Mouse (Mus musculus): ENCODE measurements at regions not wholly inside any gene's neighbourhood (a gene's known extent, or its start where the extent isn't known, plus 50 kb on each side); places are given as distances from the start of the nearest gene placed in this dataset.

DNA sequence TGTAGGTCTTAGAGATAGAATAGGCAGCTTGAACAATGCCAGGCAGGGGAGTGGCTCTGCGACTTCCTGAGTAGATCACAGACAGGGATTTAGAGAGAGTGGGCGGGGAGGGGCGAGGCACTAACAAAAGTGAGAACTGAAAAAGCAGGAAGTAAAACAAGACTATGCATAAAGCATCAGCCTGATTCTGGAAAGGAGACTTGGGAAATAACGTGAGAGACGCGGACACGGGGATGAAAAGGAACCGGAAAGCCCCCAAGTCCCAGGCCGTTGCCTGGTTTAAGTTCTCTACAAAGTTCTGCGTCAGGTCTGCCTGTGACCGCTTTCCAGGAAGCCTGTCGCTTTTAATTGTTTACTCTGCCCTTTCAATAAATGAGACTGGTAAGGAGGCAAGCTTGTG, 86.3 kb downstream of the D16Ertd472e start:
- DNase-seq, result peak; percentile 26

DNA sequence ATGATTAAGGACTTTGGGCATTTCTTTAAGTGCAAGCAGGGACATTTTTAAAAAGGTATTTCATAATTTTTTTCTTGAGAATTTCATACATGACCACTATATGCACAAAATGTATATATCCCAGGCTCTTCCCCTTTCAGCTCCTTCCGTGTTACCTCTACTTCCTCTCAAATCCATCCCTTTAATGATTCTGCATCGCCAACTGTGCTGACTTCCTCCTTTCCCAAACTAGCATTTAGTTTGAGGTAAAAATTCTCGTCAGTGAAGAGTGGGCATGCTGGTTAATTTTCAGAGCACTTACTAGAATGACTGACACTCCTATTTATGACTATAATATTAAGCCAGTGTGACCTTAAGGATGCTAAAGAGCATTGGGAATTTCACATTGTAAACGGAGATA, 86.9 kb downstream of the D16Ertd472e start:
- no peak for DNase-seq

DNA sequence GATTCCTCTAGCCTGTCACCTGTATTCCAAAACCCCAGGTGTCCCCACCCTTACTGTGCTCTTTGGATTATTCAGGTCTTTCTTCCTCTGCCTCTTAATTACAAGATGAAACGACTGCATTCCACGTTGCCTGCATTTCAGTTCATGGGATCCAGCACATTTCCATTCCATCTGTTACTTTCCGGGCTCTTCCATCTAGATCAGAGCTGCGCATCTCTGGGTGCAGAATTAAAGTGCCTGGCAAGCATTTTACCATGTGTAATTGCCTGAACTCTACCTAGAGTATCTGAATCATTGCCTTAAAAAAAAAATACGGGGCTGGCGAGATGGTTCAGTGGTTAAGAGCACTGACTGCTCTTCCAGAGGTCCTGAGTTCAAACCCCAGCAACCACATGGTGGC, 90.0 kb downstream of the D16Ertd472e start:
- no peak for DNase-seq

DNA sequence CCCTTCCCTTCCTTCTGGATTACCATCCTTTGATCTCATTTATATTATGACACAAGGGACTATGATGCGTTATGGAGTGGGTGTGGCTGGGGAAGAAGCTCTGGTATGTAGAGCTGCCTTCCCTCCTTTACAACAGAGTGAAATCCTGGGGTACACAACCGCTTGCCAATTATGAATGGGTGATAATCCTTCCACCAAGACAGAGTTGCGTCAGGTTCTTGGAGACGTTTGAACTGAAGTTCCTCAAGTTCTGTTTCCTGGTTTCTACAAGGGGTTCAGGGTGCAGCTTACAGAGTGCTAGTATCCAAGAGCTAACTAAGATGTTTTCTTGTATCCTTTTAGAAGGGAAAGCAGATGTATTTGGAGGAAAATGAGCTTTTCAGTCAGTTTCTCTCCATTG, 92.2 kb downstream of the D16Ertd472e start:
- no peak for DNase-seq

DNA sequence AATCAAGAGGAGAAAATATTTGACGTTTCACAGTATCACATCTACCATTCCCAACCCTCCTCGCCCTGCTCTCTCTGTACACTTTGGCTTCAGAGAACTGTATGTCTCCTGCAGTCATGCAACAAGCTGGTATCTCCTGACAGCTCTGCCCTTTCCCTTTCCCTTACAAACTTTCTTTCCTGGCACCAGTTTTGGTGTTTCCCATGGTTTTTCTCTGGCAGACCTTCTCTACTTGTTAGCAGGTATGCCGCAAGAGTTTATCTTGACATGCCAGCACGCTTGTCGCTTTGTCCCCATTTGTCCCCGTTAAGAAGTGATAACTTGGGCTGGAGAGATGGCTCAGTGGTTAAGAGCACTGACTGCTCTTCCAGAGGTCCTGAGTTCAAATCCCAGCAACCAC, 94.9 kb downstream of the D16Ertd472e start:
- DNase-seq, result no peak

DNA sequence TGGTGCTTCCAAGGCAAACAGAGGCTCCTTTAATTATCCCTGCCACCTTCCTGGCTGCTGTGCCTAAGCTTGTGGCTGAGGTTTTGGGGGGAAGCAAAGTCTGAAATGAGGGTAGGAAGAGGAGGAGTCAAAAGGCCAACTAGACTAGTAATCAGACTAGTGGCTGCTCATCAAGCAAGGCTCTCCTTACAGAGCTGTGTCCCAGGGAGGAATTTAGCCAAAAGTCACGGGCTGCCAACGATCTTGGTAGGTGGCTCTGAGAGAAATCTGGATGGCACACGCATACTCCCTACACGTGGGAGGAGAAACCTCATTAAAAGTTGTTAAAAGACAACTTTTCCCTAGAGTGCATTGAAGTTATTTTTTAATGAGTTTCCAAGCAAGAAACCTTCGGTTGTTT, 95.4 kb downstream of the D16Ertd472e start:
- peak; percentile 6 for DNase-seq

DNA sequence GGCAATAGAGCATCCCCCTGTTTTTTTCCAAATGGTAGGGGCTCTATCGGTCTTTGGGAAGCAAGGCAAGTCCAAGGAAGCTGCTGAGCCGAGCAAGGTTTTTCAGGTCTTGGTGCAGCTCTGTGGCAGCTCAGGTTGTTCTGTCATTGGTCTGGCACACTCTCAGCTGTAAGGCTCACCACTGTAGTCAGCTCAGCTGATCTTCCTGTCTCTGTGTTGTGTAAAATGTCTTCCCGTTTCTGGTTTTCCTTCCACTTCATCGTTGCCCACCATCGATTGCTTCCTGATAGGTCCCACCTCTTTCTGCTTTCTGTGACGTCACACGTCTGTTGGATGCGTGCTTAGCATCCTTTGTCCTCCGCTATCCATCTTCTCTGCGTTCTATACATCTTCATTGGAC, 96.2 kb downstream of the D16Ertd472e start:
- no peak for DNase-seq

DNA sequence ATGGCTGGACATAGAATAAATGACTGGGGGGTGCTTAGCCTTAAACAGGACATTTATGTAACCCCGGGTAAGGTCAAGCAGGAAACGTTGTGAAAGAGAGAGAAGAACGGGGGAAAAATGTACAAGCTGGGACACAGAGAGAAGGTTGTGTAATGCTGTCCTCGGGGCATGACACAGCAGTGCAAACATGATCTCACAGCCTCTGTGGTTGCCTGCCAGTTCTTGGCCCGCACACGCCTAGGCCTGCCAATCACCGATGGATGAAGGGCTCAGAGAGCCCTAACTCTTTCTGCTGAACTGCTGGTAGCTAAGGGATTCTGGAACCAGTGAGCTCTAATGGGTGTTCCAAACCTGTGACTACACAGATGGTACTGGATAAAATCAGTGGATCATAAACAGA, 96.5 kb upstream of the Btg3 start:
- DNase-seq, result peak; percentile 28

DNA sequence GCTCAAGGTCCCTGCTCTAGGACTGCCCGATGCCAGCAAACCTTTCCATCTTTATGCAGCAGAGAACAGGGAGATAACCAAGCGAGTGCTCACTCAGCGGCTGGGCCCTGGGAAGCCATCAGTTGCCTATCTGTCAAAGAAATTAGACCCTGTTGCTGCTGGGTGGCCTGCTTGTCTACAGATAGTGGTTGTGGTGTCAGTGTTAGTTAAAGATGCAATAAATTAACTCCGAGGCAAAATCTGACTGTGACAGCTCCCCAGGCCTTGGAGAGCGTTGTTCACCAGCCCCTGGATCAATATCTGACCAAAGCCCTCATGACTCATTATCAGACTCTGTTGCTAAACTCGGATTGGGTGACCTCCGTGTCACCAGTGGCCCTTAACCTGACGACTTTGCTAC, 83.0 kb upstream of the Btg3 start:
- no peak for DNase-seq

DNA sequence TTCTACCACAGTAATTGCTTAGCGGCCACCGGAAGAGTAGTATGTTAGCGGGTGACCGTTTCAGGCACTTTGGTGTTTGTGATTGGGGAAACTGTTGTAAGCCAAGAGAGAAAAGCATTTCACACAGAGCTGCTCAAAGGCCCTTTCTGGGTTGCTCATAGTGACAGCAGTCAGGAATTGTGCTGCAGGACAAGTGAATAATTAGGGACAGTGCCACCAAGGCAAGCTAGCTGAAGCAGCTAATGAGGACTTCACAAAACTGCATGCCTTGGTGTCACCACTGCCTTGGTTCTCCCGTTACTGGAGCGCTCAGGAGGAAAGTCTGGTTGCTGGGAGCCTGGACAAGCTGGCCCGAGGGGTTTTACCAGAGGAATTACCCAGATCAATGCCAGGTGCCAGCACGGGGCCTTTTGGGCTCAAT, 80.7 kb upstream of the Btg3 start:
- DNase-seq, result no peak

DNA sequence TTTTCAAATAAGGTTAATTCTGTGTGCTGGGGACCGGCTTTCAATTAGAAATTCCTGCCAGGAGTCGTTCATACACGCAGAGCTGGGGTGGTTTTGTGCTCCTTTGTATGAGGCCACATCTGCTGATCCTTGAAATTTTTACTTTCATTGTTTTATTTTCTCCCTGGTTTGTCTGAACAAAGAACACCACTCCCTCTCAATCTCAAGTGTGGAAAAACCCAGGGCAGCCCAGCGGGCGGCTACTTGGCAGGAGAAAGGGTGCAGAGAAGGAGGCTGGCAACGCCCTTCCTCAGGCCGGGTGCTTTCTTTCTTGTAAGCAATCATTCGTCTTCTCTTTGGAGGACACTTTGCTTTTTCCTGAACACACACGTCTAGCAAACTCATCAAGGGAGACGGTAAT, 79.4 kb upstream of the Btg3 start:
- DNase-seq, result no peak

DNA sequence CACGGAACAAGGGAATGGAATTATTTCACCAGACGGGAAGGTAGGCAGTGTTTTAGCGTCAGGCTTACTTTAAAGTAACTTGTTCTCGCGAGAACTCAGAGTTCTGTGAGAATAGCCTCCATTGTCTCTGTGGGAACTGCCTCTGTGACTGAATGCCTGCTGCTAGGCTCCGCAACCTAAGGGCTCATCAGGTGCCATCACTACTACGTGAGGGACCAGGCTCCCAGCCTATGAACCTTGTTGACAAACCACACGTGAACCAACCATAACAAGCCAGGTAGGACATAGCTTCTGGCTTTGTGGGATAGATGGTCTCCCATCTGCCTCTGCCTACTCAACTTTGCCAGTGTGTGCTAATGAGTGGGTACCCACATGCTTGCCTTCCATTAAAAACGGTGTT, 77.5 kb upstream of the Btg3 start:
- no peak for DNase-seq

DNA sequence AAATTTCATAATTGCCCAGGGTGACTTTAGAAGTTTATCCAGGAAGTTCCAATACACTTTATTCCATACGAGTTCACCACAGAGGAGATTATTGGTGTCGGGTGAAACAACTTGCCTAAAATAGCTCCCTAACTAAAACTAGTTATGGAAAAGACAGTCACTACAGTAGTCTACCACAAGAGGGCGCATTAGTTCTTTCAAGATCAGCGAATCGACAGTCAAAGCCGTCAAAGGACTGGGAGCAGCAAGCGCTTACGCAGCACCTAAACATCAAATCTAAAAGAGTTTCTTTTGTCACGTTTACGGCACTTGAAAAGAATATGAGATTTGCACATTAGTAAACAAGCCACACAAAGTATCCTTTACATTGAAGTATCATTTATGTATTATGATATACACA, 75.3 kb upstream of the Btg3 start:
- DNase-seq, result no peak

DNA sequence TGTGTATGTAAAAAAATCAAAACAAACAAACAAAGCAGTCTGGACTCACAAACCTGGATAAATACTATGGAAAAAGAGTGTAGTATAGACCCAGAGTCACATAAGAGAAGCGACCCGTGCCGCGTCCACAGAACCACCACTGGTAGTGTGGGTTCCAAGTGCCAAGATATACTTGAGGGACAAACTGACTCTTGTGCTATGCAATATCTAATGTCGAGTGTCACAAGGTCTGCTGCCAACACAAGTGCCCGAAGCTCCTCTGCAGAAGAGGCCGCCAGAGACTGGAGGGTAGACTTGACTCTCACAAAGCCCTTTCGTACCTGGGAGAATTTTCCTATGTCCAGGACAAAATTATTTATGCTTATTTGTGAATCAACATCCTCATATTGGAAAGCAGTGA, 74.8 kb upstream of the Btg3 start:
- DNase-seq, result no peak

DNA sequence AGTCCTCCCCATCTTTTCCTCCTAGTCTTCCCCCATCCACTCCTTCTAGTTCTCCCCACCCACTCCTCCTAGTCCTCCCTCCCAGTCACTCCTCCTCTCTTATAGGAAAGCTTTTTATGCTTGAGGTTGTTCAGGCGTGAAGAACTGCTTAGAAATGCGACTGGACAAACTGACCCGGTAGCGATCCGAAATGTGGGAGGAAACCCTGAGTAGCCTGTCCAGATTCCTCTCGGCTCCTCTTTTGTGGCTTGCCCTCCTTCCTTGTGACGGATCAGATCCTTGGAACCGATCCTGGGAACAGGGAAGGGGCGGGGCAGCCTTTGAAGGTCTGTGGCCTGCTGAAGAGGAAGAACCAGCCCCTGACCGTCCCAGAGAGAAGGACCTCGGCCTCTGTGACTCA, 74.3 kb upstream of the Btg3 start:
- no peak for DNase-seq

DNA sequence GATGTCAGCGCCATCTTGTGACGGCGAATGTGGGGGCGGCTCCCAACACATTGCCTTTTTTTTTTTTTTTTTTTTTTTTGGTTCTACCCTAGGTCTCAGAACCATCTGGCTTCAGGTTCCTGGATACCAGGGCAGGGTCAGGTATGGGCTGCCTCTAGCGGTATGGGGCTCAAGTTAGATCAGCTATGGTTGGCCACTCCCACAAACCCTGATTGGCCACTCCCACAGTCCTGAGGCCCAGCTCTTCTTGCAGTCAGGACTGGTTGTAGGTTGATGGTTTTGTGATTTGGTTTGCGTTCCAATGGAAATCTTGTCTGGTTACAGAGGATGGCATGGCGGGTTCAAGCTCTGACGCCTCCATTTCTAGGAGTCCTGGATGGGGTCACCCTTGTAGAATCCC, 72.2 kb upstream of the Btg3 start:
- no peak for DNase-seq

DNA sequence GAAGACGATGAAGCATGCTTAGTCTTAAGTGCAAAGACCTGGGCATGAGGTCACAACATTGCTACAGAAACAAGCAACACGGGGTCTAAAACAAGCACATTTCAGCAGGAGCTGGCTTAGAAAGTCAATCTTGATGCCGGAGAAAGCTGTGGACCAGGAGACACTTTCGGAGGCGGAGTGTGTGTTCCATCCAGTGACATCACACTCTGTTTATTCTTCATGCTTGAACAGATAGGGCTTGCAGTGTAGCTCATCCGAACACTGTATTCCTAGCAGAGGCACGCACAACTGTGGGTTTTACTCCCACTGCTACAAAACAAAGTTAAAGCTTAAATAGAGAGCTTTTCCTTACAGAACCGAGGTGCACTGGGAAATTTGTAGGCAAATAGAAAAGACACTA, 66.3 kb upstream of the Btg3 start:
- DNase-seq, result no peak

DNA sequence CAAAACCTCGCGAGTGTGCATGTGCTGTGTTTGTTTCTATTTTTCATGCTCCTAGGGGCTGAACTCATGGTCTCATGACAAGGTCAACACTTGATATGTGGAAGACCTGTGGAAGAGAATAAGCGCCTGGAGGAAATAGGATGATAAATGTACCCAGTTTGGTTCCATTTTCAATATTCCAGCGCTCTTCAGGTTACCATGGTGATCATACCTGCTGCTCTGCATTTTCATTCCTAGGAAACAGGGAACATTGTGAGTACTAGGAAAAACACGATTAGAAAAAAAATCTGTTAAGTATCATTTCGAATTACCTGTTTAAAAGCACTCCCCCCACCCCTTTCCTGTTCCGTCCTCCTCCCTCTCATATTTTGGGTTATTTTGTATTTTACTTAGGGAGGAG, 65.8 kb upstream of the Btg3 start:
- no peak for DNase-seq

DNA sequence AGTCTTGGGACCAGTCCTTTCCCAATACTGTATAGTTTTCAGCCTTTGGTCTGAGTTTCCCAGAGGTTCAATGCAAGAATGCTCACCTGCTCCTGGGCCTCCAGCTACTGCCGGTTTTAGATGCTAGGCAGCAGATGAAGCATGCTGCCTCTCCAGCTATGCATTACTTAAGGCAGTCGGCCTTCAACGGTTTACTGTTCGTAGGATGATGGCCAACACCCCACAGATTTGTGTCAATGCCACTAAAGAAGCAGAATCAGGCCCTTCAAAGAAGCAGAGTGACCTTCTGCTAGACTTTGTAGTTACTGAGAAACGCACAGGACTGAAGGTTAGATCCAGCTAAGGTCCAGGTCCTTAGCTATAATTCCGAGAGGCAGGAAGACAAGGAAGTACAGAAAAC, 65.0 kb upstream of the Btg3 start:
- no peak for DNase-seq

DNA sequence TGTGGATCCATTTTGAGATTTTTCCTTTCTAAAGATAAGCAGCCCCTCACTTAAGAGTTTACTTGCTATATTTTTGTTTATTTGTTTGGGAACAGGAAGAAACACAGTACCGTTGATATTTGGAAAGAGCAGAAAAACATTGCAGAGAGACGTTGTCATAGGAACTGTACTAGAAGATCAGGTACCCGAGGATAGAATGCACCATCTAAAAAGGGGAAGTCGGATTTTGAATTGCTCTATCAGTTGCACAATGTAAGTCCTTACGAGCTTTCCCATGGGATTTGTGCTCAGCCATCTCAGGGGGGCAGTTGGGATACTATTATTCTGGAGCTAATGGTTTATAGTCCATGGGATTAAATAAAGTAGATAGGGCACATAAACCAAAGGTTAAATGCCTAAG, 58.7 kb upstream of the Btg3 start:
- DNase-seq, result no peak

DNA sequence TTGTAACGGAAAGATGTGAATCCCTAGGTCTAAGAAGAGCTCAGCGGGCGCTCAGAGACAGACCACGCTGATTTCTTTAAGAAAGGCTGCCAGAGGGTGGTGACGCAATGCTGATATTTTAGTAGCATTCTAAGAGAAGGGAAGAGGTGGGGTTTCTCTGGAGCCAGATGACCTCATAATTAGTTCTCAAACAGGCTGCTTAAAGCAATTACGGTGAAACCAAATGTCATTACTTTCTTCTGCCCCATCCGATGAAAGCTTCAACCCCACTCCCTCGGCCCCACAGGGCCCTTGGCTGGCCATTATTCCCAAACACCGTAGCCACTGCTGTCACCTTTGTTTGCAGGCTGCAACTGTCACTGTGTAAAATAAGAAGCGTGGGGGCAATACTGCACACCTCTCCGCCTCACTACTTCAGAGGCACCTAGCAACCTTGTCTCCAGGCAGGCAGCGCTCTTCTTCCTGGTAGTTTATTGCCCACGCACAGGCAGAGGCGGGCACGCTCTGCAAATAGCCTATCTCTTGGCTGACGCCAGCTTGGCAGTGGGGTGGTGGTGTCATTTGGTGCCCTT, 50.6 kb upstream of the Btg3 start:
- peak; percentile 69 for DNase-seq

Data from gastrocnemius, postnatal 25 days (tissue).